Mouse (Mus musculus) midbrain, embryonic 12.5 days (tissue): ENCODE measurements around the gene Shprh. TPM values are rescaled to one million over a fixed set of nuclear protein-coding genes. Genes with fewer than 3 reads are reported as not detected.
"Not testable (repeated sequence)": the region's sequence is repeated elsewhere in the genome, so short reads cannot be mapped to it uniquely, and the experiment has no call there.

Source experiments
- ATAC-seq: fragments of 200-750 bp; cut with Nextera tagmentation; 2 replicates; pipeline ENCODE4 v1.8.0; 2017; ENCODE audit warnings: low read depth, moderate TSS enrichment, moderate library complexity; ENCODE audit not compliant: low FRiP score
- H3K27ac ChIP-seq: fragments of 300-500 bp; sonication (generic); replicated peaks from 2 replicates; pipeline ENCODE4 v1.5.1; 2016; ENCODE audit warnings: mild to moderate bottlenecking
- H3K27me3 ChIP-seq: fragments of 300-500 bp; sonication (generic); 2 replicates; pipeline ENCODE4 v1.6.1; 2016; ENCODE audit warnings: mild to moderate bottlenecking
- H3K36me3 ChIP-seq: fragments of 300-500 bp; sonication (generic); 2 replicates; pipeline ENCODE4 v1.6.1; 2016
- H3K4me1 ChIP-seq: fragments of 300-500 bp; sonication (generic); 2 replicates; pipeline ENCODE4 v1.6.1; 2016
- H3K4me2 ChIP-seq: fragments of 300-500 bp; sonication (generic); replicated peaks from 2 replicates; pipeline ENCODE4 v1.6.1; 2016; ENCODE audit warnings: mild to moderate bottlenecking, moderate library complexity
- H3K4me3 ChIP-seq: fragments of 300-500 bp; sonication (generic); 2 replicates; pipeline ENCODE4 v1.5.1; 2016; ENCODE audit warnings: mild to moderate bottlenecking
- H3K9ac ChIP-seq: fragments of 300-500 bp; sonication (generic); replicated peaks from 2 replicates; pipeline ENCODE4 v1.6.1; 2016; ENCODE audit warnings: mild to moderate bottlenecking, moderate library complexity
- H3K9me3 ChIP-seq: fragments of 300-500 bp; sonication (generic); 2 replicates; pipeline ENCODE4 v1.6.1; 2016; ENCODE audit warnings: mild to moderate bottlenecking
- WGBS: fragments of 180-500 bp; shearing (Covaris S2); methylation state at CpG from one replicate; pipeline ENCODE4 v1.1.7; 2016; 5-methylcytosine and 5-hydroxymethylcytosine counted together
- polyA plus RNA-seq: library from polyadenylated mRNA; unstranded; fragments of >200 nt; fragmentation: Nextera tagmentation; extraction: Ambion mirVana; gene quantifications from 2 replicates; pipeline ENCODE4 v1.2.1, GENCODE M21; 2016

Shprh gene
- polyA plus RNA-seq, 1 experiment from 2014 or later = 33.7 TPM

DNA sequence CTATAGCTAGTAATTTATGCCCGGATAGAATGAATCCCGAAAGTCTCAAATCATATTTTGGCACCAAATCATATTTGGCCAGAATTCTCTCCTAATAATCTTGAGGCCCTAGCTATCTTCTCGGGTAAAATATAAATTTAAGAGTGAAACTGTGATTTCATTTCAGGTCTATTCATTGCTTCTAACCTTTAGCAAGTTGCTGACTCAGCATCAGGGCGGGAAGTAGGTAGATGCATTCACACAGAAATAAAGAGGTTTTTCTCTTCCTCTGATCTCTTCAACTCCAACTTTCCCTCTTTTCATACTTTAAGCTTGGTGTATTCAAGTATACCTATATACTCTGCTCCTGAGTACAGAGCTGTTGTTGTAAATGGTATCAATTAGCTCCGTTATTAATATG is 30.9 kb downstream of the Shprh start:
- H3K4me2 ChIP-seq = no peak overlapping the region
- H3K9ac ChIP-seq = no peak overlapping the region
- no peak overlapping the region for H3K27ac ChIP-seq
- H3K9me3 ChIP-seq = no peaks in the 10 kb centered on the region
- H3K36me3 ChIP-seq = peaks cover 56% of the 10 kb centered on the region
- no peaks in the 10 kb centered on the region for H3K4me1 ChIP-seq
- WGBS = 93% methylated on average over 5 of the region's 5 CpGs
- no peak overlapping the region for H3K4me3 ChIP-seq
- ATAC-seq = no peak
- no peaks in the 10 kb centered on the region for H3K27me3 ChIP-seq

DNA sequence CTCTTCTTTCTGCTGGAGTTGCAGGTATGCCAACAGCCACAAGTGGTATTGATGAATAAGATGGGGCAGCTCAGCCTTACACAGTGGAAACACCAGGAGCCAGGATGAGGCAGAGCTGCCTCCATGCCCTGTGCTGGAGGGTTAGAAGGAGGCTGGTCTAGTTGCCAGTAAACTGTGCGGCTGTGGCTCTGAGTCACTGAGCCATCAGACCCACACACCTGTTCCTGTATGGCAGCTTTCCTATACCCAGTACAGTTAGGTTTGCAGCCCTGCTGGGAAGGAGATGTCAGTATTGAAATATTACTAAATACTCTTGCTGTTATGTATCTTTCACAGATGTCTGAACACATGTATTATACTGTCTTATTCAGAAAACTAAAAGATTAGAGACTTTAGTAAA is 48.1 kb downstream of the Shprh start:
- WGBS = 93% methylated on average over 1 of the region's 1 CpGs
- H3K36me3 ChIP-seq = peaks cover 61% of the 10 kb centered on the region

DNA sequence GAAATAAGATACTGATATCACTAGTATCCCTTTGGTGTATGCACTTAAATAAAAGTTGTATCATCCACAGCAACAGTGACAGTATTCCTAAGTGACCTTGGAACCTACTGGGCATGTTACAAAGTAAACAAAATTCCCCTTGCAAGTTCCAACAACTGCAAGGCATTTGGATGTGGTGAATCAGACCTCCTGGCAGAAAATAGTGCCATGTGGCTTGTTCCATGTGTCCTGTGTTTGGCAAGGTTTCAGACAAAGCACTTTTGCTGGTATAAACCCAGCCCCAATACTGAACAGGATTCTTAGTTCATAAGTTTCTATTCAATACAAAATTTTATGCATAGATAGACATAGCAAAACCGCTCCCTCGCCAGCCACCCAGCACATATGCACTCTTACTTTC is 49.1 kb downstream of the Shprh start:
- Histone ChIP-seq H3K27ac (no peak overlapping the region), H3K36me3 (peaks cover 66% of the 10 kb centered on the region), H3K9ac (no peak overlapping the region), H3K4me2 (no peak overlapping the region), H3K27me3 (no peaks in the 10 kb centered on the region), H3K4me3 (no peak overlapping the region), H3K9me3 (no peaks in the 10 kb centered on the region), H3K4me1 (no peaks in the 10 kb centered on the region)
- 97% methylated on average over 2 of the region's 2 CpGs for WGBS
- no peak for ATAC-seq

More for the DNA sequence above, 48.1 kb downstream of the Shprh start:
- no peaks in the 10 kb centered on the region for H3K27me3 ChIP-seq
- H3K4me1 ChIP-seq = no peaks in the 10 kb centered on the region
- H3K4me2 ChIP-seq = no peak overlapping the region
- no peak for ATAC-seq
- no peak overlapping the region for H3K27ac ChIP-seq
- no peaks in the 10 kb centered on the region for H3K9me3 ChIP-seq
- no peak overlapping the region for H3K9ac ChIP-seq
- H3K4me3 ChIP-seq = no peak overlapping the region

DNA sequence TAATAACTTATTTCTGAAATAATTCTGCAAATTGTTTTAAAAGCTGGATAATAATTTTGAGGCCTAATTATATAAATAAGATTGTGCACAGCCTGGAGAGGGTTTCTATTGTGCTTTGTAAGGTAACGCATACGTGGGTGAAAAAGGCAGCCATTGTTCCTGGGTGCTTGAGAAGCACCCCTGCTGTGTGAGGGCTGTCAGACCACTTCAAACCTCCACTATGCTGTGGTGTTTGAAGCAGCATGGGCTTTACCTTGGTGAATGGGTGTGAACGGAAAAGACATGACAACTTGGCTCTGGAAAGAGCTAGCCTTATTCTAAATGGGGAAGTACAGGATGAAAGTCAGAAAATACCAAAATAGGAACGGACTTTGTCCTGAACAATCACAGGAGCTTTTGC is 50.8 kb downstream of the Shprh start:
- Histone ChIP-seq H3K27me3 (no peaks in the 10 kb centered on the region), H3K36me3 (peaks cover 54% of the 10 kb centered on the region), H3K4me3 (no peak overlapping the region), H3K4me2 (no peak overlapping the region), H3K9me3 (no peaks in the 10 kb centered on the region), H3K9ac (no peak overlapping the region), H3K27ac (no peak overlapping the region), H3K4me1 (no peaks in the 10 kb centered on the region)
- WGBS = 60% methylated on average over 4 of the region's 4 CpGs
- no peak for ATAC-seq

- not testable (repeated sequence) for H3K27me3 ChIP-seq, H3K4me1 ChIP-seq, H3K9me3 ChIP-seq, H3K4me3 ChIP-seq, ATAC-seq, H3K27ac ChIP-seq, H3K9ac ChIP-seq, H3K4me2 ChIP-seq
- 100% methylated on average over 2 of the region's 2 CpGs for WGBS
- peaks cover 47% of the 10 kb centered on the region for H3K36me3 ChIP-seq
Observed at GRCm38 (mm10) chr10:11205883-11206282, 56.7 kb downstream of the Shprh start.

DNA sequence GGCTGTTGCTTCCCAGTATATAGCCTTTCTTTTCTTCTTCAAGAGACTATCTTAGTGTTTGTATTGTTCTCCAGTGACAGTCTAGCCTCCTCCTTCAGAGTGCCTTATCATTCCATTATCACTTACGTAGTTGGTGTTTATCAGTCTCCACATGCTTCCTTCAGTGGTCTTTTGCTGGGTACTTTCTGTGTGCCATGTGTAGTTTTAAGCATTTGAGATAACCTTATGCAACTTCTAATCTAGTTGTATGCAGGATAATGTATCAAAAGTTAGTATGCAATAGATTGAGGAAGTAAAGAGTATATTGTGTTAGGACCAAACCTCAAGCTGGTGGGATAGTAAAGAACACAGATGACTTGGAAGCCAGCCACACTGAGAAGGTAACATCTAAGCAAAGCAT is 59.4 kb downstream of the Shprh start:
- no peaks in the 10 kb centered on the region for H3K27me3 ChIP-seq
- ATAC-seq = no peak
- H3K9ac ChIP-seq = no peak overlapping the region
- 93% methylated on average over 1 of the region's 1 CpGs for WGBS
- no peak overlapping the region for H3K4me2 ChIP-seq
- no peaks in the 10 kb centered on the region for H3K9me3 ChIP-seq
- H3K27ac ChIP-seq = no peak overlapping the region
- no peaks in the 10 kb centered on the region for H3K4me1 ChIP-seq
- peaks cover 43% of the 10 kb centered on the region for H3K36me3 ChIP-seq
- H3K4me3 ChIP-seq = no peak overlapping the region

DNA sequence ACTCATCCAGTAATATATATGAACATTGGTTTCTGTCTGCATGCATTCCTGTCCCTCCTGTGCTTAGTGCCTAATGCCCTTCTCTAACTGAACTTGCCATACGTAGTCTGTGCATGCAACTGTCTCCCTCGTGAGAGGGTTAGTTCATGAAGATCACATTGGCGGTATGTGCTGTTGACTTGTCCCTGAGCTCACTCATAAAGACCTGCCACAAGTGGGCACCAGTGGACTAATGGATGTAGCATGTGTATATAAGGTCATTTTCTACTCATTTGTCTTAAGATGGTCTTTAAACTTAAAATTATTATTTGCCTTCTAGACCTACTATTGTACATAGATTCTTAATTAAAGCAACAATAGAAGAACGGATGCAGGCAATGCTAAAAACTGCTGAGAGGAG is 62.8 kb downstream of the Shprh start:
- Histone ChIP-seq H3K4me2 (no peak overlapping the region), H3K9me3 (no peaks in the 10 kb centered on the region), H3K9ac (no peak overlapping the region), H3K27me3 (no peaks in the 10 kb centered on the region), H3K36me3 (peaks cover 50% of the 10 kb centered on the region), H3K27ac (no peak overlapping the region), H3K4me1 (no peaks in the 10 kb centered on the region), H3K4me3 (no peak overlapping the region)
- no peak for ATAC-seq
- WGBS = 91% methylated on average over 4 of the region's 4 CpGs

GRCm38 (mm10) chr10:11226442-11226841 is 77.2 kb downstream of the Shprh start:
- WGBS = 84% methylated on average over 3 of the region's 3 CpGs
- no peak for ATAC-seq
- no peaks in the 10 kb centered on the region for H3K36me3 ChIP-seq
- no peak overlapping the region for H3K4me2 ChIP-seq
- no peak overlapping the region for H3K9ac ChIP-seq
- no peak overlapping the region for H3K4me3 ChIP-seq
- H3K27ac ChIP-seq = no peak overlapping the region
- H3K27me3 ChIP-seq = no peaks in the 10 kb centered on the region
- no peaks in the 10 kb centered on the region for H3K9me3 ChIP-seq
- H3K4me1 ChIP-seq = no peaks in the 10 kb centered on the region

DNA sequence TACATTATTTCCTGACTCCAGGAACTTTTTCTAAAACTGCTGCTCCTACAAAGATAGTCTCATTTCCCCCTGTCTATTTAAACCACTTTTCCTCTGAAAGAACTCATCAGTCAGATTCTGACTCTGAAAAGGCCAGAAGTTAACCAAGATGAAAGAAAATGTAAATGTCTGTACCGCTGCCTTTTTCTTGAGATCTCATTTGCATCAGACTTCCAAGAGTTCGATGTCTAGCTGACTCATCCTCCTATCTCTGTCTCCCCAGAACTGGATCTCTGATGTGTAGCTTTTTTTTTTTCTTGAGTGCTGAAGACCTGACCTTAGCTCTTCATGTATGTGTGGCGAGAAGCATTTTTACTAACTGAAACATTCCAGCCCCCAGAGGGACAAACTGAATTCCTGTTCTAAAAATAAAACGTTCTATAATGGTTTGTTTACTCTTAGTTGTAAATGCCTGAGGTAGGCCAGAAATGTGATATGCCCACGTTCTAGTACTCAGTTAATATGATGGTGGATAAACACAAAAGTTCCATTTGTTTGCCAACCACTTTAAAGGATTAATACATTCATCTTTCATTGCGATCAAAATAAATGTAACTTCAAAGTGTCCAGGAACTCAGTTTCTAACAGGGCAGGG is 80.4 kb downstream of the Shprh start:
- H3K4me2 ChIP-seq = no peak overlapping the region
- no peak for ATAC-seq

DNA sequence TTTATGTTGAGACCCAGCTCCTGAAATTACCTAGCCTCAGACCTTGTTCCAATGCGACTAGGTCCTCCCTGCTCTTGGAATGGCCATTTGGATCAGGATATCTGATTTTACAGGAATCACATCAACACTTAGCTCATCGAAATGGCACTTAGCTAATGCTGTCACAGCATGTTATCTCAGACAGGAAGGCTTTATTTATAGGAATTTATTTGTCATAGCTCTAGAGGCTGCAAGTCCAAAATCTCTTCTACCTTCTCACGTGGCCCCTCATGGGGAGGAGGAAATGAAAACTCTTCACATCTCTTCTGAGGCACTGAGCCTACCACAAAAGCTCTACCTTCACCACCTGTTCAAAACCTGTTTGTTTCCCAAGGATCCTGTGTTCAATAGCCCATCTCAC is 84.0 kb downstream of the Shprh start:
- Histone ChIP-seq H3K27ac (no peak overlapping the region), H3K4me1 (no peaks in the 10 kb centered on the region)
- 76% methylated on average over 3 of the region's 3 CpGs for whole genome bisulfite sequencing

More for the DNA sequence above, 80.4 kb downstream of the Shprh start:
- no peak overlapping the region for H3K9ac ChIP-seq
- H3K9me3 ChIP-seq = no peaks in the 10 kb centered on the region
- H3K27me3 ChIP-seq = no peaks in the 10 kb centered on the region
- WGBS = 53% methylated on average over 6 of the region's 6 CpGs
- H3K27ac ChIP-seq = no peak overlapping the region
- H3K4me3 ChIP-seq = no peak overlapping the region
- H3K4me1 ChIP-seq = no peaks in the 10 kb centered on the region
- H3K36me3 ChIP-seq = no peaks in the 10 kb centered on the region

DNA sequence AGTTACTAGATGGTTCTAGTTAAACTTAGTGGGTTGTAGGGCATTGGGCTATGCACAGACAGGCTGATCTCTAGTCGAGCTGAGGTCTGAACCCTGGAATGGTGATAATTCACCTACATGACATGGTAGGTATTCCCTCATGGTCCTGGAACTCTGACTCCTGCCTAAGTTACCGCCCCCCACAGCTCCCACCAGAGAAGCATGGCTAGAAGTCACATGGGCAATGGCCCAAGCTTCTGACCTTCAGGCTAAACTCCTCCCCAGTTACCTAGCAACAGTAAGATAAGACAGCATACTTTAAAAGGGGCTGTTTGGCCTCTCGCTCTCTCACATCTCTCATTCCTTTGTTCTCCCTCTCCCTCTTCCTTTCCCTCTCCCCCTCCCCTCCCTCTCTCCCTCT is 93.8 kb downstream of the Shprh start:
- not testable (repeated sequence) for H3K4me2 ChIP-seq, H3K9ac ChIP-seq, H3K9me3 ChIP-seq, H3K4me3 ChIP-seq, H3K27me3 ChIP-seq, H3K27ac ChIP-seq, H3K36me3 ChIP-seq, ATAC-seq, H3K4me1 ChIP-seq
- WGBS = 60% methylated on average over 3 of the region's 3 CpGs

More for the DNA sequence above, 84.0 kb downstream of the Shprh start:
- H3K27me3 ChIP-seq = no peaks in the 10 kb centered on the region
- ATAC-seq = no peak
- no peaks in the 10 kb centered on the region for H3K9me3 ChIP-seq
- H3K36me3 ChIP-seq = no peaks in the 10 kb centered on the region
- H3K4me3 ChIP-seq = no peak overlapping the region
- H3K4me2 ChIP-seq = no peak overlapping the region
- no peak overlapping the region for H3K9ac ChIP-seq

DNA sequence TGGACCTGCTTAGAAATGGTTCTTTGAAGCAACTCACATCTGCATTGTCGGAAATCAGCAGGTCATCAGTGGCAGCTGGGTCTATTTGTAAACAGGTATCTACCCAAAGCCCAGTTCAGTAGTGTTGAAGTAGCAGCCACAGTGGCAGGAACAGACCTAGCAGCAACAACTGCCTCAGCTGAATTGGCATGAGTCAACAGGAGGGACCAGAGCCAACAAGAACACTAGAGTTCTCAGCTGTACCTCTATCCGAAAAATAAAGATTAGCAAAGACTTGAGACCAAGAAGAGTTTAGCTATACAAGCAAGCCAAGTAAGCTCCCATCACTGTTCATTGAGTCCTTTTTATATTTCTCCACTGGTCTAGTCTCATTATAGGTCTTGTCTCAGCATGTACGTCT is 99.0 kb downstream of the Shprh start:
- no peak overlapping the region for H3K27ac ChIP-seq
- no peaks in the 10 kb centered on the region for H3K27me3 ChIP-seq
- H3K4me2 ChIP-seq = no peak overlapping the region
- no peaks in the 10 kb centered on the region for H3K4me1 ChIP-seq
- no peaks in the 10 kb centered on the region for H3K36me3 ChIP-seq
- ATAC-seq = no peak
- H3K9ac ChIP-seq = no peak overlapping the region
- WGBS = 86% methylated on average over 3 of the region's 3 CpGs
- no peak overlapping the region for H3K4me3 ChIP-seq
- no peaks in the 10 kb centered on the region for H3K9me3 ChIP-seq
